Mouse (Mus musculus) adrenal gland, postnatal 4 days (tissue): Measurements from ENCODE around the gene Pcdh7. TPM values are rescaled to one million over a fixed set of nuclear protein-coding genes. Genes with fewer than 3 reads are reported as not detected.

Experiments used
- DNase-seq, 2 experiments: peaks; one replicate each; pipeline ENCODE4 v3.0.0; 2021 to 2022; ENCODE audit warnings: low spot score in 2 of 2, mixed read lengths in 2 of 2
- total RNA-seq, 2 experiments: library from RNA; stranded (reverse); gene quantifications; 2 replicates each; pipeline ENCODE4 v1.2.3; 2021

Pcdh7 gene
- total RNA-seq, 2 experiments from 2014 or later: 10.0 to 14.8 TPM

DNA sequence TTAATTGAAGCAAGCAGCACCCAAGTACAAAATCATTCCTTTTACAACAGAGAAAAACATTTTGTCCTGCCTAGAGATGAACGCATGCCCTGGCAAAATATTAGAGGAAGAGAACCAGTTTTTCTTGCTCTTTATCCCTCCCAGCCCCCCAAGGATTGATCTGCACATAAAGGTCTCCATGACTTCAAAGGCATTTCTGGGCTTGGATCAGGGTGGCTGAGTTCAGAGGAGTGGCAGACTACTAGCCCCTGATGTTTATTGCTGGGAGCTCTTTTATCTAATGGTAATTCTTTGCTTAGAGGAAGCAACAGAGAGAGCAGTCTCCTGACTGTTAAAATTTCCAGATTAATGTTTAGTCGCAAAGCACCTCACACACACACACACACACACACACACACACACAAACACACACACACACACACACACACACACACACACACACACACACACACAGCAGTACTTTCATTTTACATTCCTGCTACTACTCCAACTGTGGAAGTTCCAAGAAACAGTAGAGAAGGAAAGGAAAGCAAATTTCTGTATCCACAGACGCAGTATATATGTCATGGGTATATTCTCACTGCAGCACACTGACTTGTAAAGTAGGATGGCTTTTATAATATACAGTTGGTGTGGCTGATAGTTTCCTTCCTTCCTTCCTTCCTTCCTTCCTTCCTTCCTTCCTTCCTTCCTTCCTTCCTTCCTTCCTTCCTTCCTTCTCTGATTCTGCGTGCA is 71.2 kb downstream of the Pcdh7 start:
- no peak for DNase-seq

GRCm38 (mm10) chr5:57796337-57796736 is 78.6 kb downstream of the Pcdh7 start:
- DNase-seq: no peak

DNA sequence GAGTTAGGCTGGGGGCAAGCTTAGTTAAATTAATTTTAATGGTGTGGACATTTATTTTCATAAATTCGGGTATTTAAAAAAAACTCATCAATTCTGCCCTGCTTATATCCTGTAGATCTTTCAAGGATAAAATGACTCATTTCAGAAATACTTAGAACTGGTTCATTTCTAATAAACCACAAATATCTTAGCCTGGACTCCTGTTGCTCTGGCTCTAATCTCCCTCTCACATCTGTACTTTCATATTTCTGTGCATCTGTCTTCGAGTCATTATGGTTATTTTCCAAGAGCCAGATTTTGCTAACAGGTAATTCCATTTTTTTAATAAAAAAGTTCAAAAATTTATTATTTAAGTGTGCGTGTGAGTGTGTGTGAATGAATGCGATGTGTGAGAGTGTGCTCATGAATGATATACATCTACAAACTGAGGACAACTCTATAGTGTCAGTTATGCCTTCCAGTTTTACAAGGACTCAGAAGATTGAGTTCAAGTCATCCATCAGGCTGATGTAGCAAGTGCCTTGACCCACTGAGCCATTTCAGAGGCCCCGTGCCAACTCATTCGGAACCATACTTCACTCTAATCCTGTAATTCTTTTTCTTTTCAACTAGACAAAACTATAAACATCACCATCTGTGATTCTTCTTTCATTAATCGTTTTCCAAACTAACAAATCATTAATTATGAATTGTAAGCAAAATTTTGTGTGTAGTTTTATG is 80.3 kb downstream of the Pcdh7 start:
- DNase-seq: no peak

DNA sequence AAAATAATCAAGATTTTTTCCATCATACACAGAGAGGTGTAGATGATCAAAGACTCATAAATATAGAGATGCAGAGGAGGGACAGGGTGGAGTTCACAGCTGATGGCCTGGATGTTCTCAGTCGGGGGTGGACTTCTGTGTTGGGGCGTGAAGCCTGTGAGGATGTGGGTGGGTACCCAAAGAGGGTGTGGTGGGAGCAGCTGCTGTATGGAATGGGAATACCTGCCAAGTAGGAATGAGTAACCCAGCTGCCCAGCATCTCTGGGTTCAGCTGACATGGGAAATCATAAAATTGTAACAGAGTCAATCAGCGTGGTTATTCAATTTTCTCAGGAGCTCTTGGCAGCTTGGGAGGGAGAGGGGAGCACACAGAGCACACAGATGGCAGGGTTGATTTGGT is 85.3 kb downstream of the Pcdh7 start:
- no peak for DNase-seq

DNA sequence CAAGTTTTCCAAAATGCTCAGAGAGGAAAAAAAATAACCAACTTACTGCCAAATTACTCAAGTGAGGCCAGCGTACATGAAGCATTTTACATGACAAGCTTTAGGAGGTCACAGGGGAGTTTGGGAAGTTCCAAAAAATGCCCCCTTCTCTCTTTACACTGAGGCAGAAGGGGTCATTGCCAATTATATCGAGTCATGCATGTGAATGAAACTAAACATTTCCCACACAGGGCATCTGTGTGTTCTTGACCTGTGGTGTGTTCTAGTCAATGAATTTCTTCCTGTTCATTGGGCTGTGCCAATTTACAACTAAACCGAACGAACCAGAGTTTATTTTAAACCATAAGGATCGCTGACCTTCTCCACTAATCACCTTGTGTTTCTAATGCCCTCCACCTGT is 86.1 kb downstream of the Pcdh7 start:
- no peak for DNase-seq

- DNase-seq: no peak
These were observed 89.6 kb downstream of the Pcdh7 start for GRCm38 (mm10) chr5:57807350-57807749.

GRCm38 (mm10) chr5:57810641-57811040 is 92.9 kb downstream of the Pcdh7 start:
- DNase-seq: no peak

- DNase-seq: no peak
These were observed 98.3 kb downstream of the Pcdh7 start for GRCm38 (mm10) chr5:57815964-57816589.

GRCm38 (mm10) chr5:57819788-57820187 is 102.0 kb downstream of the Pcdh7 start:
- DNase-seq: no peak

GRCm38 (mm10) chr5:57821099-57821498 is 103.3 kb downstream of the Pcdh7 start:
- no peak for DNase-seq

DNA sequence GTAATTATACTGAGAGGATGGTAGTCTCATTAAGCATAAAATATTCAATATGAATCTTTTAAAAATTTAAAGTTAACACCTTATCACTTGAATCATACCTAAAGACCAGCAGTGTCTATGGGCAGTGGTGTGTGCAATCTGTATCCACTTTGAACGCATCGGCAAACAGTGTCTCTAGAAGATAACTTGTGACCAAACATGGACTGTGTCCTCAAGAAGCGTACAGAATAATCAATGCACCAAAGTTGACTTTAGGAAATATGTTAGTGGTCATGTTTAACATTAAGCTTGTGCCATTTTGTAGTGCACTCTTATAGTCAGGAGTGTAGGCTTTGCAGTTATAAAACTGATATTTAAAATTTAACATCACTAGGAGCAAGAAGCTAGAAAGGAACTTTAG is 110.7 kb downstream of the Pcdh7 start:
- no peak for DNase-seq

- DNase-seq: no peak
These were observed 119.4 kb downstream of the Pcdh7 start for GRCm38 (mm10) chr5:57837150-57837549.

- no peak for DNase-seq
These were observed 123.8 kb downstream of the Pcdh7 start for GRCm38 (mm10) chr5:57841357-57842119.

- DNase-seq: no peak
These were observed 129.7 kb downstream of the Pcdh7 start for GRCm38 (mm10) chr5:57847500-57847899.

DNA sequence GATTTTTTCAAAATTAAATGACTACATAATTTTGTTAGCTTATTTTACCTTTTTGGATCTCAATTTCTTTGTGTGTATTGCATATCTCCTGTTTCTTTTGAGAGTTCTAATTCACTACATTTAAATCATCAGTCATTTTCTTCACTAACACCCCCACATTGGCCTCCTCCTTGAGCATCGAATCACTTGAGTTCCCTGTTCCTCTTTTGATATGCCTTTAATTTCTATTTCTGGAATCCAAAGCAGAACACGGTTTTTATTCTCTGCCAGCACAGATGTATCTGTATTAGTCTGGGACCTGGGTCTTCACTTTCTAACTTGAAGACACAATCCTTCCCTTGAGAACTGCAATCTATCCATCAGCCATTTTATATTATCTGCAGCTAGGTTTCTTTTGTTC is 132.3 kb downstream of the Pcdh7 start:
- no peak for DNase-seq

DNA sequence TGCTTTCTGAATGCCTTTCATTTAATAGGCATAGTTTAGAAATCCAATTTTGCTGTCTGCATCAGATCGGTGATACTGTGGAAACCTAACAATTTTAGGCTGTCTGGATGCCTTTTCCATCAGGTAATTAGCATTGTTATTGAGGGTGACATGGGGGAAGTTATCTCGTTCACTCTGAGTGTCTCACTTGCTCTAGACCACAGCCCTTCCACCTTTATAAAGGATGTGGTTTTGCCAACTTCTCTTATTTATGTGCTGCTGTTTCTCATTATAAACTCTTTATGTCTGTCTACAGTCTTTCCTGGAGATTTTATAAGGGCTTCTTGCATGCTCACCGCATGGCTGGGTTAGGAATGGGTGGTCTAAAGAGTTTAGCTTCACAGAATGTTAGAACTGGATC is 139.5 kb downstream of the Pcdh7 start:
- DNase-seq: no peak

- DNase-seq: no peak
These were observed 146.5 kb downstream of the Pcdh7 start for GRCm38 (mm10) chr5:57864254-57864653.

DNA sequence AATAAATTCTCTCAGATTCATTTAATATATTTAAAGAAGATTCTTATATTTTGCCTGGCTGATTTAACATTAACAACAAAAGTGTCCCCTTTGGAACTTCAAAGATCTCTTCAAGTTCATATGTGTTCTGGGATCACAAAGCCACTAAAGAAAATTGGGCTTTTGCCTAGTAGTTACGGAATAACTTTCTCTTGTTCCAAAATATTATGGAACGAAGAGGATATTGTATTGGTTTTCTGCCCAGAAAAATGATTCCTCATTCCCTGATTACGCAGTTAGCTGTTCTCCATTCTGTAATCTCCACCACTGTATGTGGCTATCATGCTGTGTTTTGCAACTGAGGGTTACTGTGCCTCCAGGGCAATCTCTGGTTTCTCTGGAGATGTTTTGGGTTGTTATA is 147.5 kb downstream of the Pcdh7 start:
- no peak for DNase-seq

- no peak for DNase-seq
These were observed 148.3 kb downstream of the Pcdh7 start for GRCm38 (mm10) chr5:57866097-57866496.

DNA sequence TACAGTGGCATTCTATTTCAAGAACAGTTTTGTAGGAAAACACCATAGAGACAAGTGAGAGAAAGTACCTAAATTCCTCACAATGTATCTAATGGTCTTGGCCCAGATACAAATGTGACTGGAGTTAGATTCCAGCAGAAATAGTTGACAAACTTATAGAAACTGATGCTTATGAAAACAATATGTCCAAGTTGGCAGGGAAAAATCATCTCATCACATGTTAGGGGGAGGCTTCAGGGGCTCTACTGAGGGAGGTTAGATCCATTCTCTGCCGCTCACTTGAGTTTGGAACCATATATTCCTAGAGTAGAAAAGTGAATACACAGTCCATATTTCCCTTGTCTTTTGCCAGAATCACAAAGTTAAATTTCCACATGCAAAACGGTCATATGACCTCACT is 150.1 kb downstream of the Pcdh7 start:
- DNase-seq: no peak

DNA sequence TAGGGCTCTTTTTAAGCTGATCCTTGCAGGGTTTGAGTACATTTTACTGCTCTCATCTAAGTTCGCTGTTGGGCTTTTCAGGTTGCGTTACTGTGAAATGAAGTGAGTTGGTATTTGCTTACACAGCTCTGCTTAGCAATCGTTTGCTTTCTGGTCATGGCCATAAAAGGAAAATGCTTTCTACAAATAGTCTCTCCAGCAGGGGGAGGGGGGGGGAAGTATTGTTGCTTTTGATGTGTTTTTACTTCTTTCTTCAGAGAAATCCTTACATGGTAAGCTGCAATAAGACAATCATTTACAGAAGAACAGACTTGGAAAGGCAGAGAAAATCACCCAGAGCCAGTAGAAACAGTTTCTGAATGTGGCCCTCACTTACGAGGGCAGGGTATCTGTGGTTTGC is 150.9 kb downstream of the Pcdh7 start:
- no peak for DNase-seq

- DNase-seq: no peak
These were observed 153.0 kb downstream of the Pcdh7 start for GRCm38 (mm10) chr5:57870727-57871126.
